Mouse (Mus musculus): ENCODE results near the gene Ttc29. TPM values are rescaled to one million over a fixed set of nuclear protein-coding genes. Genes with fewer than 3 reads are reported as not detected.
A peak's percentile ranks its signal among the peaks of the same experiment; 100 is the strongest.

Gene Ttc29
- polyA plus RNA-seq, 1 experiment from 2014 or later: 0.05 TPM

GRCm38 (mm10) chr8:78426875-78427768, 214.0 kb downstream of the Ttc29 start:
- peaks cover 87% of the 10 kb centered on the region for H3K27me3 ChIP-seq
- 2% methylated on average over 32 of the region's 32 CpGs for WGBS
- H3K27ac ChIP-seq: no peak overlapping the region
- ATAC-seq (replicated peaks; ENCODE audit: insufficient number of reproducible peaks, insufficient read depth, low FRiP score, low read depth): no peak
- H3K4me3 ChIP-seq: no peak overlapping the region
- no peaks in the 10 kb centered on the region for H3K36me3 ChIP-seq
- H3K9ac ChIP-seq: no peak overlapping the region
- H3K4me1 ChIP-seq (replicated peaks): no peaks in the 10 kb centered on the region
- H3K4me2 ChIP-seq: no peak overlapping the region
- no peaks in the 10 kb centered on the region for H3K9me3 ChIP-seq (replicated peaks)

- Histone ChIP-seq H3K9ac (no peak overlapping the region), H3K4me3 (no peak overlapping the region), H3K4me2 (no peak overlapping the region), H3K9me3 (replicated peaks) (no peaks in the 10 kb centered on the region), H3K27ac (no peak overlapping the region), H3K27me3 (peaks cover 87% of the 10 kb centered on the region), H3K4me1 (replicated peaks) (no peaks in the 10 kb centered on the region), H3K36me3 (no peaks in the 10 kb centered on the region)
- under 1% methylated on average over 8 of the region's 8 CpGs for WGBS
- no peak for ATAC-seq (replicated peaks; ENCODE audit: insufficient number of reproducible peaks, insufficient read depth, low FRiP score, low read depth)
These were observed 214.7 kb downstream of the Ttc29 start for GRCm38 (mm10) chr8:78427769-78428130.

DNA sequence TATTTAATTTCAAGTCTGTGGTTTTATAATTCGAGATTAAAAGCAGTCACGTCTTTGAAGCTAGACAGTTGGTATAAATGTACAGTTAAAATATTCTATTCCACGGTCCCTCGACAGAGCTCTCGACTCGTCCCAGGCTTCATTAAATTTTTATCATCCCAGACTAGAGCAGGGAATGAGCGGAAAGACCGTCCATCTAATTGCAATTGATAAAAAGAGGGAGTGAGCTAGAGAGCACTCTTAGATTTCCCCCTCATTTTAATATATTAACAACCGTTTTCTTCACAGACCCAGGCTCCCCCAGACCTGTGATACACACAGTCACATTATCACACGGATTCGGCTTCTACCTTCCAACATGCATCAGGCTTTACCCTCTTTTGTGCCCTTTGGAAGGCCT, 215.1 kb downstream of the Ttc29 start:
- Histone ChIP-seq H3K9ac (no peak overlapping the region), H3K4me2 (no peak overlapping the region), H3K4me1 (replicated peaks) (no peaks in the 10 kb centered on the region), H3K9me3 (replicated peaks) (no peaks in the 10 kb centered on the region), H3K36me3 (no peaks in the 10 kb centered on the region), H3K4me3 (no peak overlapping the region), H3K27ac (no peak overlapping the region), H3K27me3 (peaks cover 86% of the 10 kb centered on the region)
- ATAC-seq (replicated peaks; ENCODE audit: insufficient number of reproducible peaks, insufficient read depth, low FRiP score, low read depth): no peak
- 8% methylated on average over 11 of the region's 11 CpGs for WGBS

DNA sequence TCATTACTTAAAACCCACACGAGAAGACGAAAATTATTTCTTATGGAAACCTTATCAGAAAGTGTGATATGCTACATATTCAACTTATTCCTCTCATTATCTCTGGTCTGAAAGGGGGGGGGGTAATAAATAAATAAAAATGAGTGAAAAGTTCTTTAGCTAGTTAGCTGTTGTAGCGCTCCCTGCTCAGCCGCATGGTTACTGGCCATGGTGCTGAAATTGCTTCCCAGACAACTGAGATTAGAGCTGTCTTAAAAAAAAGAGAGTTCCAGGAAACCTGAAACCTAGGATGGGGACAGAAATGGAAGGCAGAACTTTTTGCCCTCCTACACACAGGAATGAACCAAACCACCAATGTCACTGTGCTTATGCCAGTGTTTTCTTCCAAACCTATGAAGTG, 218.3 kb downstream of the Ttc29 start:
- peaks cover 19% of the 10 kb centered on the region for H3K4me1 ChIP-seq (replicated peaks)
- H3K9me3 ChIP-seq (replicated peaks): no peaks in the 10 kb centered on the region
- no peaks in the 10 kb centered on the region for H3K36me3 ChIP-seq
- H3K9ac ChIP-seq: no peak overlapping the region
- ATAC-seq (replicated peaks; ENCODE audit: insufficient number of reproducible peaks, insufficient read depth, low FRiP score, low read depth): no peak
- 4% methylated on average over 4 of the region's 4 CpGs for WGBS
- no peak overlapping the region for H3K4me3 ChIP-seq
- peaks cover 89% of the 10 kb centered on the region for H3K27me3 ChIP-seq
- H3K27ac ChIP-seq: no peak overlapping the region
- no peak overlapping the region for H3K4me2 ChIP-seq

DNA sequence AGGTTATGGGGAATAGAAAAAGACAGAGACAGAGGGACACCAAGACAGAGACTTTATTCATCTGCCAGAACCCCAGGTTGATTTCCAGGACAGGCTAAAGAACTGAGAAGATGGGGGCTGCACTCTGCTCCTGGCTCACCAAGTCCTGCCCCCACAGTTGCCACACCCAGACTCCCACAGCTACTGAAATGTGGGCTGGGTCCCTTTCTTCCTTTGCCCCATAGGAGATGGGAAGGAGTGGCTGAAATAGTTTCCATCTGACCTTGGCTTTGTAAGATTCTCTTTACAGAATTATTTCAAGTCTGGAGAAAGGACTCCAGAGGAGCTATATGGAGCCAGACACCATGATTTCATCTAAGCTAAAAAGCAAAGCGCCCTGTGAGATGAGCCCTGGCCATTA, 219.4 kb downstream of the Ttc29 start:
- no peak overlapping the region for H3K4me3 ChIP-seq
- no peaks in the 10 kb centered on the region for H3K36me3 ChIP-seq
- peaks cover 27% of the 10 kb centered on the region for H3K4me1 ChIP-seq (replicated peaks)
- H3K4me2 ChIP-seq: no peak overlapping the region
- WGBS: 41% methylated on average over 1 of the region's 1 CpGs
- ATAC-seq (replicated peaks; ENCODE audit: insufficient number of reproducible peaks, insufficient read depth, low FRiP score, low read depth): no peak
- no peaks in the 10 kb centered on the region for H3K9me3 ChIP-seq (replicated peaks)
- peaks cover 89% of the 10 kb centered on the region for H3K27me3 ChIP-seq
- no peak overlapping the region for H3K9ac ChIP-seq
- H3K27ac ChIP-seq: no peak overlapping the region

DNA sequence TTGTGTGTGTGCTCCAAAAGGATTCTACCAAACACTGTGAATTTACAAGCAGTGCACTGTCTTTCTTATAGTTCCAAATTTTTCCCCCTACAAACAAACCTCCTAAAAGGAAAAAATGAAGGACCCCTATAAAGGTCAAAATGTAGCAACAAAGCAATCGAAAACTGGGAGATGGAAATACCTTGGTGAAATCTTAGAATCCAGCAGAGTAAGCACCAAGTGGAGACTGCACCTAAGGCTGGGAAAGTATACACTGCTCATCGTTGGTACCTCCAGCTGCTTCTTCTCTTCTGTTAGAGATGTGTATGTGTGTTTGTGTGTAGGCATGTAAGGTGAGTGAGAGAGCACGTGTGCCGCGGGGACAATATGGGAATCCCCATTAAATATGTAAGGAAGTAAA, 220.2 kb downstream of the Ttc29 start:
- no peak overlapping the region for H3K4me3 ChIP-seq
- WGBS: 16% methylated on average over 5 of the region's 5 CpGs
- ATAC-seq (replicated peaks; ENCODE audit: insufficient number of reproducible peaks, insufficient read depth, low FRiP score, low read depth): no peak

DNA sequence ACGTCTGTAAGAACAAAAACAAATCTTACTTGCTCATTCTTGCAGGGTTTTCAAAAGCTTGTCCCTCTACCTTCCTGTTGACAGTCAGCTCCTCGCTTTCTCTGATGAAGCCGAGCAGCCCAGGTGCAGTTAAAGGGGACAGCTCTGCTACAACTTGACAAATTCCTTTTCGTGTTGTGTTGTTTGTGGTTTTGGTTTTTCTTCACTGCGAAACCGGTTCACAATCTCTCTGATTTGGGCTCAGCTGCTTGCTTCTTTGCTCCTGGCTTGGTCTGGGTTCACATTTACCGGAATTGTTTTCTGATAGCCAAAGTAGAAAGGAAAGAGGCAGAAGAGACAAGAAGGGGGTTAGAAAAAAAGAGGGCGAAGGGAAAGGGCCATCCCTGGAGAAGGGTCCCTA, 221.2 kb downstream of the Ttc29 start:
- WGBS: 5% methylated on average over 8 of the region's 8 CpGs
- Histone ChIP-seq H3K36me3 (no peaks in the 10 kb centered on the region), H3K27me3 (peaks cover 92% of the 10 kb centered on the region), H3K4me1 (replicated peaks) (peaks cover 32% of the 10 kb centered on the region), H3K9me3 (replicated peaks) (no peaks in the 10 kb centered on the region), H3K27ac (no peak overlapping the region), H3K4me2 (peak overlapping the region; percentile 79; the same call in 1 of the 2 replicates), H3K4me3 (0 out of 2 replicates have a peak overlapping the region, but pooled peaks have one; percentile 13), H3K9ac (no peak overlapping the region)
- no peak for ATAC-seq (replicated peaks; ENCODE audit: insufficient number of reproducible peaks, insufficient read depth, low FRiP score, low read depth)

More for the DNA sequence above, 220.2 kb downstream of the Ttc29 start:
- H3K9ac ChIP-seq: no peak overlapping the region
- no peaks in the 10 kb centered on the region for H3K36me3 ChIP-seq
- no peak overlapping the region for H3K27ac ChIP-seq
- H3K27me3 ChIP-seq: peaks cover 89% of the 10 kb centered on the region
- H3K9me3 ChIP-seq (replicated peaks): no peaks in the 10 kb centered on the region
- no peak overlapping the region for H3K4me2 ChIP-seq
- H3K4me1 ChIP-seq (replicated peaks): peaks cover 32% of the 10 kb centered on the region

DNA sequence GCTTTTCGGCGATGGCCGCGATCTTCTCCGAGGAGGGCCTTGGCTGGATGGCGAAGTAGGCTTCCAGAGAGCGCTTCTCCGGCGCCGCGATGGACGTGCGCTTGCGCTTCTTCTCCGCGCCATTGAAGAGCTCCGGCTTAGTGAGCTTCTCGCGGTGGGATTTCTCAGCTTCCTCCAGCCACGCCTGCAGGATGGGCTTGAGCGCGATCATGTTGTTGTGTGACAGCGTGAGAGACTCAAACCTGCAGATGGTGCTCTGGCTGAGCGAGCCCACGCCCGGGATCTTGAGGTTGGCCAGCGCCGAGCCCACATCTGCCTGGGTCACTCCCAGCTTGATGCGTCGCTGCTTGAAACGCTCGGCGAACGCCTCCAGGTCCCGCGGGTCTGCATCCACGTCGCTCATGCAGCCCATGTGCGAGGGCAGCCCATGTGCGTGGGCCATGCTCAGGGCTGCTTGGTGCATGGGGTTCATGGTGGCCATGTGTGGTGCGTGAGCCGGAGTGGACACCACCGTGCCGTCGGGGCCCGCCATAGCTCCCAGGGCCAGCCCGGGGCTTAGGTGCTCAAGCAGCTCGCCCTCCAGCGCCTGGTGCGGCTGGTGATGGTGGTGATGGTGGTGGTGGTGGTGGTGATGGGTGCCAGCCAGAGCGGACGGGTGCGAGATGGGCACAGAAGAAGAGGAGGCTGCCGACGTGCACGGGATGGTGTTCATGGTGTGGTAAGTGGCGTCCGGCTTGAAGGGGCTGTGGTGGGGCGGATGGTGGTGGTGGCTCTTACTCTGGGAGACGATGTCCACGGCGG, 221.9 kb downstream of the Ttc29 start:
- peak overlapping the region; percentile 79 for H3K4me2 ChIP-seq

DNA sequence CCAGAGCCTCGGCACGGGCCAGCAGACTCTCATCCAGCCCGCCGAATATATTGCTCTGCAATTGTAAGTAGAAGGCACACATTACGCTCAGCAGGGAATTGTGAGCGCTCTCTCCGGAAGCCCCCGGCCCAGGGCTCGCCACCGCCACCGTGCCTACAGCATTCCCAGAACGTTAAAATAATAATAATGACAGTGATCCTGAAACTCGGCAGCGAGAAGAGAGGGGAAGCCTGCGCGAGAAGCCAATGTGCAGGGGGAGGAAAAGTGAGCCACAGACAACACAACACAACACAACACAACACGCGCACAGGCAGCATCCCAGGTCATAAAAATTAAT, 222.5 kb downstream of the Ttc29 start:
- H3K9me3 ChIP-seq (replicated peaks): no peaks in the 10 kb centered on the region
- no peak for ATAC-seq (replicated peaks; ENCODE audit: insufficient number of reproducible peaks, insufficient read depth, low FRiP score, low read depth)
- H3K9ac ChIP-seq: no peak overlapping the region
- H3K4me3 ChIP-seq: peak overlapping the region; percentile 46
- no peak overlapping the region for H3K27ac ChIP-seq
- H3K4me1 ChIP-seq (replicated peaks): peaks cover 32% of the 10 kb centered on the region
- H3K36me3 ChIP-seq: no peaks in the 10 kb centered on the region
- H3K27me3 ChIP-seq: peaks cover 89% of the 10 kb centered on the region
- H3K4me2 ChIP-seq: peak overlapping the region; percentile 79
- under 1% methylated on average over 18 of the region's 18 CpGs for WGBS

More for the DNA sequence above, 221.9 kb downstream of the Ttc29 start:
- WGBS: 2% methylated on average over 62 of the region's 62 CpGs
- peaks cover 32% of the 10 kb centered on the region for H3K4me1 ChIP-seq (replicated peaks)
- H3K27me3 ChIP-seq: peaks cover 89% of the 10 kb centered on the region
- H3K9me3 ChIP-seq (replicated peaks): no peaks in the 10 kb centered on the region
- ATAC-seq (replicated peaks; ENCODE audit: insufficient number of reproducible peaks, insufficient read depth, low FRiP score, low read depth): no peak
- H3K27ac ChIP-seq: no peak overlapping the region
- no peak overlapping the region for H3K9ac ChIP-seq
- H3K36me3 ChIP-seq: no peaks in the 10 kb centered on the region
- H3K4me3 ChIP-seq: 0 out of 2 replicates have a peak overlapping the region, but pooled peaks have one; percentile 13

DNA sequence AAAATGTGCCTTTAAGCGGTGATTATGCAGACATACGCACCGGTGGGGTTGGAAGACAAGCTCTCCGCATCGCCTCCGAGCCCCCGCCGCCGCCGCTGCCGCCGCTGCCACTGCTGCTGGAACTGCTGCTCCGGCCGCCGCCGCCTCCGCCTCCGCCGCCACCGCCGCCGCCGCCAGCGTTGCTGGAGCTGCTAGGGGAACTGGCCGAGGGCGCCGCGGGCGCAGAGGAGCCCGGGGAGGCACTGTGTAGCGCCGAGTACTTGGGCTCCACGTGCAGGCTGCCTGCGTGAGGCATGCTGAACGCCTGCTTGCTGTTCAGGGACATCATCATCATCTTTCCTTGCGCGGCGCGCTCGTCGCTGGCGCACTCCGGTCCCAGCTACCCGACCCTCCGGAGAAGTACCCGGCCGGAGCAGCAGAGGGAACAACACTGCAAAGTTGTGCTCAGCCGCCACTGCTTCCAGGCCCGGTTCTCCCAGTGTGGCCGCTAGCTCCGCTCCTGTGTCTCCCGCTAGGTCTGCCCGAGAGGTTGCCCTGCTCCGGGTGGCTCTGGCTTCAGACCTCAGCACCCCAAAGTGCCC, 223.1 kb downstream of the Ttc29 start, which contains the start of gene Pou4f2:
Gene Pou4f2 (minus strand): TSS at position 575 of the 581 bp plus-strand sequence.
- H3K27me3 ChIP-seq: peaks cover 92% of the 10 kb centered on the region
- under 1% methylated on average over 54 of the region's 54 CpGs for WGBS
- H3K9ac ChIP-seq: no peak within 1 kb of the TSS
- peak within 1 kb of the TSS; percentile 46 for H3K4me3 ChIP-seq
- peak within 1 kb of the TSS; percentile 79 for H3K4me2 ChIP-seq
- peaks cover 32% of the 10 kb centered on the region for H3K4me1 ChIP-seq (replicated peaks)
- no peaks in the 10 kb centered on the region for H3K36me3 ChIP-seq
- no peak for ATAC-seq (replicated peaks; ENCODE audit: insufficient number of reproducible peaks, insufficient read depth, low FRiP score, low read depth)
- no peak within 1 kb of the TSS for H3K27ac ChIP-seq
- no peaks in the 10 kb centered on the region for H3K9me3 ChIP-seq (replicated peaks)

- no peak overlapping the region for H3K9ac ChIP-seq
- peak overlapping the region; percentile 79 for H3K4me2 ChIP-seq
- no peaks in the 10 kb centered on the region for H3K36me3 ChIP-seq
- H3K27ac ChIP-seq: no peak overlapping the region
- H3K27me3 ChIP-seq: peaks cover 95% of the 10 kb centered on the region
- WGBS: 2% methylated on average over 16 of the region's 25 CpGs
- peaks cover 32% of the 10 kb centered on the region for H3K4me1 ChIP-seq (replicated peaks)
- no peak for ATAC-seq (replicated peaks; ENCODE audit: insufficient number of reproducible peaks, insufficient read depth, low FRiP score, low read depth)
- H3K9me3 ChIP-seq (replicated peaks): no peaks in the 10 kb centered on the region
- peak overlapping the region; percentile 46 for H3K4me3 ChIP-seq
These were observed 223.6 kb downstream of the Ttc29 start for GRCm38 (mm10) chr8:78436661-78437060.

All from heart, embryonic 15.5 days (tissue).